Mouse (Mus musculus) urinary bladder, postnatal 10 days (tissue): ENCODE data around the gene Gm40460.
A peak's percentile ranks its signal among the peaks of the same experiment; 100 is the strongest.
"Not testable (repeated sequence)": the region's sequence is repeated elsewhere in the genome, so short reads cannot be mapped to it uniquely, and the experiment has no call there.

Source experiments
- DNase-seq: peaks from one replicate; pipeline ENCODE4 v3.0.0; 2022; ENCODE audit warnings: low spot score

Gm40460 gene

DNA sequence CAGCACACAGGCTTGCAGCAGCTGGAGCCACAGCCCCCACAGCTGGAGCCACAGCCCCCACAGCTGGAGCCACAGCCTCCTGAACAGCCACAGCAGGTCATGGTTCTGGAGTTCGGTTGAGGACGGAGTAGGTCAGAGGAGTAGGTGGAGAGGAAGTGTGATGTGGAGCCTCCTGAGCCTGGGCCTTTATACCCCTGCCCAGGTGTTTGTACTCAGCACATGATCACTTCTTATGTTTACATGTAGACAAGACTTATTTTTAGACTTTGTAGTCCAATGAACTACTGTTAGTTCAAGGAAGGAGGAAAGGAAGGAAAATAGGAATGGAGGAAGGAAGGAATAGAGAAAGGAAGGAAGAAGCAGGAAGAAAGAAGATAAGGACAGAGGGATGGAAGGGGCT is at the start of gene Gm40460:
Gm40460 (minus strand) TSS at position 101 of the 400 bp plus-strand sequence.
- no peak for DNase-seq

DNA sequence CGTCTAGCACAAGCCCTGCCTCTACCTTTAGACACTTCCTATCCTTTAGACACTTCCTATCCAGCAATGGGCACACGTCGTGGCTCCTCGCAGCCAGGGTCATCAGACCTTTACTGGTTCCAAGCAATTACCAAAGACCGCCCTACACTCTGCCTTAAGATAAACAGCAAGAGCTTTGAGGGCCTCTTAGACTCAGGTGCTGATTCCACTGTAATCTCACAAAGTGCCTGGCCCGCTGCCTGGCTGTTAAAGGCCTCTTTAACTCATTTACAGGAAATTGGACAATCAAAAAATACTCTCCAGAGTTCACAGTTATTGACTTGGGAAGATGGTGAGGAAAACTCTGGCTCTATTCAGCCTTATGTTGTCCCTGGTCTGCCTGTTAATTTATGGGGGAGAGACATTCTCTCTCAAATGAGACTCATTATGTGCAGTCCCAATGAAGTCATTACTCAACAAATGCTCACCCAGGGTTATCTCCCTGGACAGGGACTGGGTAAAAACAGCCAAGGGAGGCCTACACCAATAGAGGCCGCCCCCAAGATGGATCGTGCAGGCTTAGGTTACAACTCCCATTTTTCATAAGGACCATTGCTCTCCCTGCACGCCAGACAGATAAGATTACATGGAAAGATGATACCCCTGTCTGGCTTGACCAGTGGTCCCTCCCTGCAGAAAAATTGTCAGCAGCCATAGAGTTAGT is 45.2 kb upstream of the Gm40460 start:
- not testable (repeated sequence) for DNase-seq

DNA sequence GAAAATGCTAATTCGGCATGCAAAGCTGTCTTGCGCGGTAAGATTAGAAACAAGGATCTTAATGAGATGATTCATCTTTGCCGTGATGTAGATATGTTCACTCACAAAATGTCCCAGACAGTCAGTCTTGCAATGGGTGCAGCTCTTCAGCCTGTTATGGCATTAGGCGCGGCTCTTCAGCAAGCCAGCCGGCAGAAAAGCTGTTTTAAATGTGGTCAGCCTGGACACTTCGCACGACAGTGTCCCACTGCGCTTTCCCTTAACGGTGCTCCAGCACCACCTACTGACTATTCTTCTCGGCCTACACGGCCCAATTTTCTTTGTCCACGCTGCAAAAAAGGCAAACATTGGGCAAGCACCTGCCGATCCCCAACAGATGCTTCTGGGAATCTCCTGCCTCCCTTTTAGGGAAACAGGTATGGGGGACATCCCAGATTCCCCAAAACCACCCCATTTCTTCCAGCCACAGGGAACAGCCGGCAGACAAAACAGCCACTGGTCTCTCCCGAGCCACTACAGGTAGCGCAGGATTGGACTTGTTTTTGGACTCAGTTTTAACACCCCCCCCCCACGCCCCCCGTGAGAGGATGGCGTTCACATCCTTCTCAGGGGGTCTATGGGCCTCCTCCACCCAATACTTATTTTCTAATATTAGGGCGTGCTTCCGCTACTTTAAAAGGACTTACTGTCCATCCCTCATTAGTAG is 44.4 kb upstream of the Gm40460 start:
- no peak for DNase-seq

DNA sequence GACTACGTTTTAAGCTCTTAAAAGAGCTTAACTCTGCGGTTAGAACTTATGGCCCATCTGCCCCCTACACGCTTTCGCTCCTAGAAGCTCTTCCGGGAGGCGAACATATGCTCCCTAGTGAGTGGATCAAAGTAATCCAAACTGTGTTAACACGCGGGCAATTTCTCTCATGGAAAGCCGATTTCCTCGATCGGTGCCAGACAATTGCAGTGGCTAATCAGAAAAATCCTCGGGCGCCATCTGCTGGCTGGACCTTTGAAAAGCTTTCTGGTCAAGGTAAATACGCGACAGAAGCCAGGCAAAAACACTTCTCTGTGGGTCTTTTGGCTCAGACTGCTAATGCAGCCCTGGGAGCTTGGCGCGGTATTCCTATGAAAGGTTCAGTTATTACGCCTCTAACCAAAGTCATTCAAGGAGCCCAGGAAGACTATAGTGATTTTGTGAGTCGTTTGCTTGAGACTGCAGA is 43.8 kb upstream of the Gm40460 start:
- DNase-seq: peak; percentile 73

DNA sequence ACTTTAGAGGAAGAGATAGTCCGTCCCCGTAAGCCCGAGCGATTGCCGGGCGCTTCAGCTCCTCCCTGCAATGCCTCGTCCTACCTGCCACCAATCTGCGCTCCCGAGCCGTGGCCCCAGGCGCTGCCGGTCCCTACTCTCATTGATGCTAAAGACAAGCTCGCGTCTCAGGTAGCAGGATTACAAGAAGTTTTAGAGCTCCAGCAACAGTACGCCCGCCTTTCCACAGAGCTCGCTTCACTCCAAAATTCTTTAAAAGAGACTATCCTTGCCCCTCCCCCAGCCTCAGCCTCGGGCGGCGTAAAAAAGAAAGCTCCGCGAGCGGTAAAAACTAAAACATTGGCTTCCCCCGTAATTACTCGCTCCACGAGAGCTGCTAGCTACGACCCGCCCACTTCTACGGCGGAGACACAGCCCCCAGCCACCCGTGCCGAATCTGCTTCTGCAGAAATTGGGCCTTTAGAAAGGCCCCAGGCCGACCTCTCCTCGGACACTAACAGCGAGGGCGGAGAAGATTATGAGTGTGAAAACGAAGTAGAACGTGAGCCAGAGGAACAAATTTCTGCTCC is 43.2 kb upstream of the Gm40460 start:
- DNase-seq: no peak

DNA sequence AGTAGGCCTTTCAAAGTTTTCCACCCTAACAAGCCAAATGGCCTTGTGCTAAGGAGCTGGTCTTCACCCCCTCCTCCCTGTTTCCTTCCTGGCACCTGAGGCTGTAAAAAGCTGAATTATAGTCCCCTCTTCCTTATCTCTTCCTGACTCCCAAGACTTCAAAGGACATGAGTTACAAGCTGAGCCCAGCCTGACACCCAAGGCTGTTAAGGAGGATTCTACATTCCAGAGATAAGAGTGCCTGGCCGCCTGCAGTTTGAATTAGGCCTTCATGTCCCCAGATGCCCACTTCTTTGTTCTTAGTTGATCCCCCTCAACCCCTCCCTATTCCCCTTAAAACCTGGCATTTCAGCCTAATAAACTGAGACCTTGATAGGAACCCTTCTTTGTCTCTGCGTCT is 42.0 kb upstream of the Gm40460 start:
- DNase-seq: not testable (repeated sequence)

DNA sequence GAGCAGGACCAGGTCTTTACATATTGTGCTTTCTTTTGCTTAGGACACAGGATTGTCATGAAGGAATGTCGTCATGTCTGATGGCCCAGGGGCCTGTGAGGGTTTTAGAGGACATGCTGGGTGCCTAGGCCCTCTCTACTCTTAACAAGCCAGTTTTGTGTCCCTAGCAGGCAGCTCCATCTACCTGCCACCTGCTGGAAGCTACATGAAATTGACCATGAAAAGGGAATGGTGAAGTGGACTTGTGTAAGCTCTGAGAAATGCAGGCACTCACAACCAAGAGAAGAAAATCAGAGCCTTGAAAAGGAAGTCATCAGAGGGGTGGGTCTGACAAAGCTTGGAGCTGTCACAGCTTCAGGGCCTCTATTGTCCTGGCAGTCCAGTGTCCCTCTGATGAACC is 38.4 kb upstream of the Gm40460 start:
- not testable (repeated sequence) for DNase-seq

DNA sequence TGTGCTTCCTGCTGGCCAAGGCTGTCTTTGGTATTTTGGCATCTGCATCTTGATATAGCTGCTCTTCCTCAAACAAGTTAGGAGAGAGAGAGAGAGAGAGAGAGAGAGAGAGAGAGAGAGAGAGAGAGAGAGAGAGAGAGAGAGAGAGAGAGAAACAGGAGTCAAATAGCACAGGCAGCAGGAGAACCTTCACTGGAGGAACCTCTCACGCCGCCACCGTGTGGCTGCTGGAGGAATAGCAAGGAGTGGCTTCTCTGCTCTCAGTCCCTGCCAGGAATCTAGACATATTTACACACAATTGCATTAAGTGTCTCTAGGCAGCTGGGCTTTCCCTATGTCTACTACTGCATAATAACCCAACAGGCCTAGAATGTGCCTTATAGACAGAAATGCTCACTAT is 37.3 kb upstream of the Gm40460 start:
- DNase-seq: not testable (repeated sequence)

DNA sequence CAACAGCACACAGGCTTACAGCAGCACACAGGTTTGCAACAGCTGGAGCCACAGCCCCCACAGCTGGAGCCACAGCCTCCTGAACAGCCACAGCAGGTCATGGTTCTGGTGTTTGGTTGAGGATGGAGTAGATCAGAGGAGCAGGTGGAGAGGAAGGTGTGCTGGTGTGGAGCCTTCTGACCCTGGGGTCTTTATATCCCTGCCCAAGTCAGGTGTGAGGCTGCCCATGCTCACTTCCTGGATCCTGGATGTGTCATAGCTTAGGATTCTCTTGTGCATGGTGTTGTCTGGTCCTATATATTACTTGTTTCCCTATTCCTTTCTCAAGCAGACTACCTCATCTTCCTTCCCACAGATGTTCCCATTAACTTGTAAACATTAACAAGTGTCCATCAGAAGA is 33.4 kb upstream of the Gm40460 start, which contains the start of gene Gm4559:
Gm4559 (minus strand) TSS at position 101 of the 400 bp plus-strand sequence.
- DNase-seq: not testable (repeated sequence)

DNA sequence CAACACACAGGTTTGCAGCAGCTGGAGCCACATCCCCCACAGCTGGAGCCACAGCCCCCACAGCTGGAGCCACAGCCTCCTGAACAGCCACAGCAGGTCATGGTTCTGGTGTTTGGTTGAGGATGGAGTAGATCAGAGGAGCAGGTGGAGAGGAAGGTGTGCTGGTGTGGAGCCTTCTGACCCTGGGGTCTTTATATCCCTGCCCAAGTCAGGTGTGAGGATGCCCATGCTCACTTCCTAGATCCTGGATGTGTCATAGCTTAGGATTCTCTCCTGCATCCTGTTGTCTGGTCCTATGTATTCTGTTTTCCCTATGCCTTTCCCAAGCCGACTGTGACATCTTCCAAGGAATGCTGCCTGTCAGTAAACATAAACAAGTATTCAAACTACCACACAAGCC is 17.4 kb upstream of the Gm40460 start, which contains the start of gene Gm2431:
Gm2431 (minus strand) TSS at position 101 of the 400 bp plus-strand sequence.
- not testable (repeated sequence) for DNase-seq

DNA sequence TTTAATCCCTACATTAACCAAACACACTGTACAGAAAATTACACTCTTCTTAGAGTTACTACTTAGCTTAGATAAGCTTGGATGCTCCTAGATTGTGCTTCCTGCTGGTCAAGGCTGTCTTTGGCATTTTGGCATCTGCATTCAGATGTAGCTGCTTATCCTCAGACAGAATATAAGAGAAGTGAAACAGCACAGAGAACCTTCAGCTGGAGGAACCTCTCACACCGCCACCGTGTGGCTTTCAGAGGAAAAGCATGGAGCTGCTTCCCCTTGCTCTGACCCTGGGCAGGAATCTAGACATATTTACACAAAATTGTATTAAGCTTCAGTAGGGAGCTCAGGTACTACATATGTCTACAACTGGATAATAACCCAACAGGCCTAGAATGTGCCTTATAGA is 14.6 kb upstream of the Gm40460 start:
- DNase-seq: no peak

DNA sequence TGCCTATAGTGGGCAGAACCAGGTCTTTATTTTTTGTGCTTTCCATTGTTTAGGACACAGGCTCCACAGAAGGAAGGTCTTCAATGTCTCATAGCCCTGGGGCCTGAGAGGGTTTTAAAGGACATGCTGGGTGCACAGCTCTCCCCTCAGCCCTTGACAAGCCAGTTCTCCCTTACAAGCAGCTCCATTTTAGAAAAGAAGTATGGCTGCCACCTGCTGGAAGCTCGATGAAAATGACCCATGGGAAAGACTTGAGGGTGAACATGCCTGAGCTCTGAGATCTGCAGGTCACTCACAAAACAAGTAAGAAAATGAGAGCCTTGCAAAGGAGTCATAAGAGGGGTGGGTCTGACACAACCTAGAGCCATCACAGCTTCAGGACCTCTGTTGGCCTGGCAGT is 8.9 kb upstream of the Gm40460 start:
- no peak for DNase-seq

DNA sequence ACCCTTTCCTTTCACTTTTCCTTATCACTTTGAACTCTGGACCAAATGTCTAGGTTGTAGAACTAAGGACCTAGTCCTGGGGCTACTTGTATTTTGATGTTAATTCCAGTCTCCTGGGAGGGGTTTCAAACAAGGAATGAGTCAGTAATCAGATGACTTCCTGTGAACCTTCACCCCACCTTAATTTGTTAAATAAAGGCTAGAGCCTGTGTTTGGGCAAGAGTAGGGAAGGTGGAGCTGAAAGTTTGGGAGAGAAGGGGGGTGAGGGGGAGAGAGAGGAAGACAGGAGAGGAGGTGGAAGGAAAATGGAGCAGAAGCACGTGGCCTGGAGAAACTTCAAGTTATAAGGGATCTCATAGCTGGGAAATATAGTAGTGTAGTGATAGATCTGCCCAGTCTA is 9.3 kb downstream of the Gm40460 start:
- DNase-seq: no peak

DNA sequence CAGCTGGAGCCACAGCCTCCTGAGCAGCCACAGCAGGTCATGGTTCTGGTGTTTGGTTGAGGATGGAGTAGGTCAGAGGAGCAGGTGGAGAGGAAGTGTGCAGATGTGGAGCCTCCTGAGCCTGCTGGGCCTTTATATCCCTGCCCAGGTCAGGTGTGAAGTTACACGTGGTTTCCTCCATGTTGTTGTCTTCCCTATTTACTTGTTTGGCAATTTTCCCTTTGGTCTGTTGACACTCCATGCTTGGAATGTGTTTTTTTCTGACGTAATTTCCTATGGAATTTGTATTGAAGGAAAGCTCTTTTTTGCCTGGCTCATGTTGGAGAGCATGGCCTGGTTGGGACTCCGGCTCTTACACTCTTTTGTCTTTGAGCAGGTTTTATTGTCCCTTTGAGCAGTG is 11.0 kb downstream of the Gm40460 start, which contains the start of gene Krtap5-5:
Krtap5-5 (minus strand) TSS at position 101 of the 400 bp plus-strand sequence.
- not testable (repeated sequence) for DNase-seq

DNA sequence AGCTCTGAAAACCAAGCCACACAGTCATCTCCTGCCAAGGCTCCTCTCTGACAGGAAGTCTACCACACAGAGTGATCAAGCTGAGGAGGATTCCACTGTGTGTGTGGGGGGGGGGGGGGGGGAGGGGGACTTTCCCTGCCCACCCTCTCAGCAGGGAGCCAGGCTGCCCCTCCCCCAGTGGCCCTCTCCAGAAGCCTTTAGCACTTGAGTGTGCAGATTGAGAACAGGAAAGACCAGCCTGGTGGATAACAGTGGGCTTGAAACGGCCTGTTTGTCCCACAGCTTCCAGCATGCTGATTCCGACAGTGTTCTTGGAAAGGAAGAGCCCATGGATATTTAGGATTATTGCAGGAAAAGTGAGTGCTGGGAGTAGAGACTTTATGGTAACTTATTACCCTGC is 16.4 kb downstream of the Gm40460 start:
- no peak for DNase-seq

DNA sequence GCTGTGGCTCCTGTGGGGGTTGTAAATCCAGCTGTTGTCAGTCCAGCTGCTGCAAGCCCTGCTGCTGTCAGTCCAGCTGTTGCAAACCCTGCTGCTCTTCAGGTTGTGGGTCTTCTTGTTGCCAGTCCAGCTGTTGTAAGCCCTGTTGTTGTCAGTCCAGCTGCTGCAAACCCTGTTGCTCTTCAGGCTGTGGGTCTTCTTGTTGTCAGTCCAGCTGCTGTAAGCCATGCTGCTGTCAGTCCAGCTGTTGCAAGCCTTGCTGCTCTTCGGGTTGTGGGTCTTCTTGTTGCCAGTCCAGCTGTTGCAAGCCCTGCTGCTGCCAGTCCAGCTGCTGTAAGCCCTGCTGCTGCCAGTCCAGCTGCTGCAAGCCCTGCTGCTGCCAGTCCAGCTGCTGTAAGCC is 28.7 kb downstream of the Gm40460 start:
- DNase-seq: not testable (repeated sequence)

DNA sequence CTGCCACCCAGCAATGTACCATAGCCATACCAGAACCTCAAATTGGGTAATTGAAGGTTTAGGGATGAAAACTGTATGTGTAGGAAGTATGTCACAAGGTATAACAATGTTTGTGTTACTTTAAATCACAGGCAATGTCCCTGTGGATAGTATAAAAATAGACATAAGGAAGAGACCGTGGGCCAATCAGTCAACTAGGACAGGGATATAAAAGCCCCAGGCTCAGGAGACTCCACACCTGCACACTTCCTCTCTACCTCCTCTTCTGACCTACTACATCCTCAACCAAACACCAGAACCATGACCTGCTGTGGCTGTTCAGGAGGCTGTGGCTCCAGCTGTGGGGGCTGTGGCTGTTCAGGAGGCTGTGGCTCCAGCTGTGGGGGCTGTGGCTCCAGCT is 29.3 kb downstream of the Gm40460 start, which contains the start of gene Gm7579:
Gm7579 (plus strand) TSS at position 301 of the 400 bp plus-strand sequence.
- DNase-seq: no peak

DNA sequence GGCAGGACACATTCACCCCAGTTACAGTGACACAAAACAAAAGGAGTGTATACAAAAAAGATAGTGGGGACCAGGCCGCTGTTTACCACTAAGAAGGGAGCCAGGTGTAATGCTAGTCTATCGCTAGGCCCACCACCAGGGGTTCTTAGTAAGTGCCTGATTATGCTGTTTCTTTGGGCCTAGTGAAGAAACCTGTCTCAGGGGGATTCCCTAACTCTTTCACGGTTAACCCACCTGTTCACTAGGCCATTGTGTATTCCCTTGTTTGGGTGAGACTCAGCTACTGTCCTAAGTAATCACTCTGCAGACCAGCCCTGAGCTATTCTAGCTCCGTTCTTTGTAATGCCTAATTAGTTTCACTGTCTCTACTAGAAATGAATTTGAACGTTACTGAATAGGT is 34.0 kb downstream of the Gm40460 start:
- DNase-seq: not testable (repeated sequence)

DNA sequence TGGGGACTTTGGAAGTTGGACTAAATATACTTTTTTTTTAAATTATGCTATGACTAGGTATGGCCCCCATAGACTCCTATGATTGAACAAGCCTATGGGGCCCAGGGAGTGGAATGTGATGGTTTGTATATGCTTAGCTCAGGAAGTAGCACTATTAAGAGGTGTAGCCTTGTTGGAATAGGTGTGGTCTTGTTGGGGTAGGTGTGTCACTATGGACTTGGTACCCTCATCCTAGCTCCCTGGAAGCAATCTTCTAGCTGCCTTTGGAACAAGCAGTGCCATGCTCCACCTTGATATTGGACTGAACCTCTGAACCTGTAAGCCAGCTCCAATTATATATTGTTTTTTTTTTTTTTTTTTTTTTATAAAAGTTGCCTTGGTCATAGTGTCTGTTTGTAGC is 35.4 kb downstream of the Gm40460 start:
- no peak for DNase-seq

DNA sequence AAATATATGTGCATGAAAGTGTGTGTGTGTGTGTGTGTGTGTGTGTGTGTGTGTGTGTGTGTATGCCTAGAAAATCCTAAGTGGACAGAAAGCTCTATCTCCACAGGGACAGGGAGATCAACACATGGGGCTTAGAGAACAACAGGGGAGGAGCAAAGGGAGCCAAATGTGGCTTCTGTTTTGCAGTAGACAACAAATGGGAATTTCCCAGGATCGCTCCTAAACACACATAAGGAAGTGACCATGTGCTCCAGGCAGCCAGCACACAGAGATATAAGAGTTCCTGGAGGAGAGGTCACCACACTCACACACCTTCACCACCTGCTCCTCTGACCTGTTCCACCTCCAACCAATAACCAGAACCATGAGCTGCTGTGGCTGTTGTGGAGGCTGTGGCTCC is 39.8 kb downstream of the Gm40460 start, which contains the start of gene Krtap5-3:
Krtap5-3 (plus strand) TSS at position 301 of the 400 bp plus-strand sequence.
- no peak for DNase-seq

DNA sequence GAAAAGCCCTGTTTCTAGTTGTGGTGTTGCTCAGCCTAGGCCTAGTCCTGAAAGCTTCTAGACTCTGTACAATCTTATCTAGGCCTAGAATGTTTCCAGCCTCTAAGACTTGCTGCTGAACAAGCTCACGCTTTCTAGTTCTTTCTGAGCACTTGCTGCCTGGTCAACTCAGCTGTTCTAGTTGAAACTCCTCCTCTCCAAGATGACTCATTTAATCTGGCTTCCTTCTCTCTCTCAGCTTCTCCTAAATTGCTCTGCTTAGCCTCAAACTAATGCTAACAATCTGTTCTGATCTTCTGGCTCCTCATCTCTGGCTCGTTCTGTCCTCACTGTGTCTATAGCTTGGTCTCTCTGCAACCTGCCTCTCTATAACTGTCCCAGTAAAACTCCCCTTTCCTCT is 42.1 kb downstream of the Gm40460 start:
- no peak for DNase-seq
